Mouse (Mus musculus): ENCODE measurements around the gene Ercc6l.

- TF ChIP-seq POLR2A (IDR thresholded peaks at IDR 0.05; ENCODE audit: insufficient read depth, low read depth, low read length): no peak
- TF ChIP-seq CTCF (IDR thresholded peaks at IDR 0.05; ENCODE audit: insufficient read depth, low read depth, low read length): no peak
Observed at GRCm38 (mm10) chrX:102182575-102182974, 25.7 kb upstream of the Ercc6l start.

Measured in olfactory bulb, adult 2 months (tissue).